Mouse (Mus musculus): ENCODE measurements around the gene Bivm. TPM values are rescaled to one million over a fixed set of nuclear protein-coding genes. Genes with fewer than 3 reads are reported as not detected.

Bivm gene
- polyA plus RNA-seq, 1 experiment = 2.0 TPM

DNA sequence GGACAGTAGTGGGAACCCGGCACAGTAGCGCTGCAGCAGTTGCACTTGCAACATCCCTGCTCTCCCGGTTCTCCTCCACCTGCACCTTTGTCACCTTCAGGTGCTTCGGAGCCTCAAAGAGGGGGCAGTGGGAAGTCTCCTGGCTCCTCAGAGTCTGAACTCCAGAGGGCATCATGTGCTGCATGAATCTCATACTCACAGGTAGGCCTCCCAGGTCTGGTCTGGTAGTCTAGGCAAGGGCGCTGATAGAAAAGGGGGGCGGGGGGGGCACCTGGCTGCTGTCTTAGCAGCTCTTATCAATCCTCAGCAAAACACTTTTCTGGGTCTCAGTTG lies 1.3 kb downstream of the Bivm start:
- no peak for TF ChIP-seq POLR2A (IDR thresholded peaks at IDR 0.05; ENCODE audit: control insufficient read depth, low read depth, low read length)
- TF ChIP-seq CTCF (IDR thresholded peaks at IDR 0.05; ENCODE audit: control insufficient read depth, insufficient read depth, insufficient replicate concordance, low read depth, low read length) = no peak
- H3K27me3 ChIP-seq (ENCODE audit: control insufficient read depth, insufficient read depth, low read length) = no peaks in the 10 kb centered on the region
- H3K4me3 ChIP-seq (ENCODE audit: control insufficient read depth, low read depth, low read length) = peak overlapping the region; percentile 46
- no peaks in the 10 kb centered on the region for H3K36me3 ChIP-seq (ENCODE audit: control insufficient read depth, insufficient read depth, low read length)
- H3K4me1 ChIP-seq (ENCODE audit: control insufficient read depth, insufficient read depth, low read length) = peaks cover 3% of the 10 kb centered on the region
- H3K27ac ChIP-seq (ENCODE audit: control insufficient read depth, insufficient read depth, low read depth, low read length) = no peak overlapping the region; the same call in 1 of the 2 replicates

DNA sequence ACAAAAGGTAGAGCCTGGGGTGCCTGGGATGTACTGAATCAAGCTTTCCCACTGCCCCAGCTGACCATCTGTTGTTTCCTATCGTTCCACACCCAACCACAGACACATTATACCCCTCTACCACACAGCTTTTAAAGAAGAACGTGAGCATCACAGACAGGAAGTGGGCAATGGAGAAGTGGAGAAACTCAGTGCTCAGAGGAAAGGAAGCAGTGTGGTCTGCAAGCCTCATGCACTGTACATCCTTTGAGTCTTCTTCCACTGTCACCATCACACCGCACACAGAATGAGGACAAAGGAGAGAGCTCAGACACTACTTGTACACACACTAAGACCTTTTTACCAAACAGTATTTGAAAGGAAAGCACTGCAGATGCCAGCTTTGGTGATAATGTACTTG lies 3.5 kb downstream of the Bivm start:
- no peak for TF ChIP-seq CTCF (IDR thresholded peaks at IDR 0.05; ENCODE audit: control insufficient read depth, insufficient read depth, insufficient replicate concordance, low read depth, low read length)
- no peak for TF ChIP-seq POLR2A (IDR thresholded peaks at IDR 0.05; ENCODE audit: control insufficient read depth, low read depth, low read length)
- Histone ChIP-seq H3K27me3 (ENCODE audit: control insufficient read depth, insufficient read depth, low read length) (no peaks in the 10 kb centered on the region), H3K27ac (ENCODE audit: control insufficient read depth, insufficient read depth, low read depth, low read length) (no peak overlapping the region), H3K36me3 (ENCODE audit: control insufficient read depth, insufficient read depth, low read length) (no peaks in the 10 kb centered on the region), H3K4me3 (ENCODE audit: control insufficient read depth, low read depth, low read length) (no peak overlapping the region), H3K4me1 (ENCODE audit: control insufficient read depth, insufficient read depth, low read length) (peaks cover 3% of the 10 kb centered on the region)

DNA sequence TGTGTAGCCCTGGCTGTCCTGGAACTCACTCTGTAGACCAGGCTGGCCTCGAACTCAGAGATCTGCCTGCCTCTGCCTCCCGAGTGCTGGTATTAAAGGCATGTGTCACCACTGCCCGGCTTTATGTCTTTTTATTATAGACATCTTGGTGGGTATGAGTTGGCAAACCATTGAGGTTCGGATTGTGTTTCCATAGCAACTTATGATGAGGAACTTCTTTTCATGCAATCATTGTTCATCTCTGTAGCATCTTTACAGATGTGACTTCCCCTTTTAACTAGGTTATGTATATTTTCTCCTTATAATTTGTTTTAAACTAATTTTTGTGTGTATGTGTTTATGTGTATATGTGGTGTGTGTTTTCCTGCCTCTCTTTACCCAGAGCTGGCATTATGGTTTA lies 6.8 kb downstream of the Bivm start:
- Histone ChIP-seq H3K27ac (ENCODE audit: control insufficient read depth, insufficient read depth, low read depth, low read length) (no peak overlapping the region), H3K4me3 (ENCODE audit: control insufficient read depth, low read depth, low read length) (no peak overlapping the region), H3K36me3 (ENCODE audit: control insufficient read depth, insufficient read depth, low read length) (no peaks in the 10 kb centered on the region), H3K4me1 (ENCODE audit: control insufficient read depth, insufficient read depth, low read length) (no peaks in the 10 kb centered on the region), H3K27me3 (ENCODE audit: control insufficient read depth, insufficient read depth, low read length) (no peaks in the 10 kb centered on the region)
- TF ChIP-seq POLR2A (IDR thresholded peaks at IDR 0.05; ENCODE audit: control insufficient read depth, low read depth, low read length) = no peak

DNA sequence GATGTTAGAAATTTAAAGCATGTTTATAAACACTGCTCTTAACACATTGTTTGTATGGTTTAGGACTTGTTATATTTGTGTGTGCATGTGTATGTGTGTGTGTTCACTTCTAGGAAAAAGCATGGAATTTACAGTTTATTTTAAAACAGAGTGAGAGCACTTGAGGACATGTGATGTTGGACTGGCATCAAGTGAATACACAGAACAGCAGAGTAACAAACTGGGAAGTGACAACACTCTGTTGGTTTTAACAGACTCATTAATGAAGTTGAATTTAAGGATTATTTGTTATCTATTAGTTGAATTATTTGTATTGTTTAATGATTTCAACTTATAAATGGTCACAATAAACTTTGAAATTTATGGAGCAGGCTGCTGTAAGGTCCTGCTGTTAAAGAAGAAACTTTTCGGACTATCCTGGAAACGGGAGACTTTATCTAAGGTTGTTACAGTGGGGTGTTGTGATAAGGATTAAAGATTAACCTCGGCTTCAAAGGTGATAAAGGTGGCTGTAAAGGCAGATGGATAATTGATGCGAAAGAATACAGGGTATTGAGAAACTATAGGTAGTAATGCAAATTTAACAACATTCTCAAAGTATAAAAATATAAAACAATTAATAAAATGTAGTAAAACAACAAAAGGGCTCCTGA lies 11.3 kb downstream of the Bivm start:
- no peak for TF ChIP-seq POLR2A (IDR thresholded peaks at IDR 0.05; ENCODE audit: control insufficient read depth, low read depth, low read length)
- no peak for TF ChIP-seq CTCF (IDR thresholded peaks at IDR 0.05; ENCODE audit: control insufficient read depth, insufficient read depth, insufficient replicate concordance, low read depth, low read length)
- Histone ChIP-seq H3K36me3 (ENCODE audit: control insufficient read depth, insufficient read depth, low read length) (no peaks in the 10 kb centered on the region), H3K27me3 (ENCODE audit: control insufficient read depth, insufficient read depth, low read length) (no peaks in the 10 kb centered on the region), H3K4me1 (ENCODE audit: control insufficient read depth, insufficient read depth, low read length) (no peaks in the 10 kb centered on the region), H3K4me3 (ENCODE audit: control insufficient read depth, low read depth, low read length) (no peak overlapping the region), H3K27ac (ENCODE audit: control insufficient read depth, insufficient read depth, low read depth, low read length) (no peak overlapping the region)

DNA sequence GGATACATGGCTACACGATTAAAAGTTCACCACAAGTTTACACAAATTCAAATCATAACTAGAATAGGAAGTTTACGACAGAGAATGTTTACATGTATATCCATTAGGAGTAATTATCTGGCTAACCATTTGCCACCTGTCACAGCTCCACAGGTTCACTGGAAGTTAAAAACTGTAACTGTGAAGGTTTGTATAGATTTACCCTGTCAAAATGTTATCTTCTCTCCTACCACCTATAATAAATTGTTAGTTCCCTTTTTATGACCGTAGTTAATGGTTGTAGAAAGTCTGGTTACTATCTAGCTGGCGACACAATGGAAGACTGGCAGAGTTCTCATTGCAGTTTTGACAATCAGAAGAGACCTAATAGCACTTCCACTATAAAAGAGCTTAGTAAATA lies 21.5 kb downstream of the Bivm start:
- Histone ChIP-seq H3K4me1 (ENCODE audit: control insufficient read depth, insufficient read depth, low read length) (no peaks in the 10 kb centered on the region), H3K4me3 (ENCODE audit: control insufficient read depth, low read depth, low read length) (no peak overlapping the region), H3K36me3 (ENCODE audit: control insufficient read depth, insufficient read depth, low read length) (no peaks in the 10 kb centered on the region), H3K27ac (ENCODE audit: control insufficient read depth, insufficient read depth, low read depth, low read length) (no peak overlapping the region), H3K27me3 (ENCODE audit: control insufficient read depth, insufficient read depth, low read length) (no peaks in the 10 kb centered on the region)
- no peak for TF ChIP-seq POLR2A (IDR thresholded peaks at IDR 0.05; ENCODE audit: control insufficient read depth, low read depth, low read length)
- TF ChIP-seq CTCF (IDR thresholded peaks at IDR 0.05; ENCODE audit: control insufficient read depth, insufficient read depth, insufficient replicate concordance, low read depth, low read length) = no peak

DNA sequence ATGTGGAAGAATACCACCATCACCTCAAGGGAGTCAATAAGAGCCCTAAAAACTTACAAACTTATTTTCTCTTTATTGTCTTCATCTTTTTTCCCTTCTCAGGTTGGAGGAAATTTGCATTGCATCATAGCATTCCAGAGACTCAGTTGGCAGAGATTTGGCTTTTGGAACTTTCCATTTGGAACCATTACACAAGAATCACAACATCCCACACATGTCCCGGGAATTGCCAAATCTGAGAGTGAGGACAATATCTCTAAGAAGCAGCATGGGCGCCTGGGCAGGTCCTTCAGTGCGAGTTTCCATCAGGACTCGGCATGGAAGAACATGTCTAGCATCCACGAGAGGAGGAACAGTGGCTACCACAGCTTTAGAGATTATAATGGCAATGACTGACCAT lies 24.0 kb downstream of the Bivm start:
- Histone ChIP-seq H3K27me3 (ENCODE audit: control insufficient read depth, insufficient read depth, low read length) (no peaks in the 10 kb centered on the region), H3K4me1 (ENCODE audit: control insufficient read depth, insufficient read depth, low read length) (no peaks in the 10 kb centered on the region; the same call in 1 of the 2 replicates), H3K36me3 (ENCODE audit: control insufficient read depth, insufficient read depth, low read length) (no peaks in the 10 kb centered on the region), H3K4me3 (ENCODE audit: control insufficient read depth, low read depth, low read length) (no peak overlapping the region), H3K27ac (ENCODE audit: control insufficient read depth, insufficient read depth, low read depth, low read length) (no peak overlapping the region)
- no peak for TF ChIP-seq CTCF (IDR thresholded peaks at IDR 0.05; ENCODE audit: control insufficient read depth, insufficient read depth, insufficient replicate concordance, low read depth, low read length)
- TF ChIP-seq POLR2A (IDR thresholded peaks at IDR 0.05; ENCODE audit: control insufficient read depth, low read depth, low read length) = no peak

DNA sequence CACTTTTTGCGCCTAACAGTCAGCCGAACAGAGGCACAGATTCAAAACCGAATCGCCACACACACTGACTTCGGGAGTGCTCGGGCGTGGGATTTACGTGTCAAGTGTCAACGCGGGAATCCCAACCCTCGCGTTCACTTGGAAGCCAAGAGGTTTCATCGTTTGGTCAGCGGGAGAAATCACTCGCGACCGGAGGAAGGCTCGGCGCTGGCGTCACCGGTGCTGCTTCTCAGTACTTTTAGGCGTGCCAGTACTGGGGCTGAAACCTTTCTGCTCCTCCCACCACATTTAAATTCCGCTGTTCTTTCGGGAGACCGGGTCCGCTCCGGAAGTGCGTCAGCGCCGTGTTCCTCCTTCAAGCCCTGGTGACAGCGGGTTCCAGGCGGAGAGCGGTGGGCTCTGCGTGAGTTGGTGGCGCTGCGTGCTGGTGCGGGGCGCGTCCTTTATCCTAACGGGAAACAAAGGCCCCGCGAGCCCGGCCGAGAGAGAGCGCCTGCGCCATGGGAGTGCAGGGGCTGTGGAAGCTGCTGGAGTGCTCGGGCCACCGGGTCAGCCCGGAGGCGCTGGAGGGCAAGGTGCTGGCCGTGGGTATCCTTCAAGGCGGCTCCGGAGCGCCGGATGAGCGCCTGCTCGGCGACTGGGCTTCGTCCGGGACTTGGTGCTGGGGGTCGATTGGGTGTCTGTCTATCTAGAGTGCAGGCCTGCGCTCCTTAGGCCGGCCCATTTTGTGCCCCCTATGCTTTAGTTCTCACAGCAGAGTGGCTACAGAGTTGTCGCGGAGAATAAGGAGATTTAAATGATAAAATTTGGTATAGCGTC lies 29.0 kb downstream of the Bivm start, which contains the start of gene Ercc5:
Ercc5 (plus strand) TSS at position 182 of the 819 bp plus-strand sequence.
- Histone ChIP-seq H3K27me3 (ENCODE audit: control insufficient read depth, insufficient read depth, low read length) (no peaks in the 10 kb centered on the region), H3K27ac (ENCODE audit: control insufficient read depth, insufficient read depth, low read depth, low read length) (peak within 1 kb of the TSS; percentile 73), H3K36me3 (ENCODE audit: control insufficient read depth, insufficient read depth, low read length) (no peaks in the 10 kb centered on the region), H3K4me3 (ENCODE audit: control insufficient read depth, low read depth, low read length) (peak within 1 kb of the TSS; percentile 90), H3K4me1 (ENCODE audit: control insufficient read depth, insufficient read depth, low read length) (no peaks in the 10 kb centered on the region; the same call in none of the 2 replicates)
- TF ChIP-seq CTCF (IDR thresholded peaks at IDR 0.05; ENCODE audit: control insufficient read depth, insufficient read depth, insufficient replicate concordance, low read depth, low read length) (no peak), POLR2A (IDR thresholded peaks at IDR 0.05; ENCODE audit: control insufficient read depth, low read depth, low read length) (peak; percentile 79)
